Mouse (Mus musculus) fat pad, adult 2 months (tissue): Measurements from ENCODE around the gene Madcam1.

Source experiments
- DNase-seq: peaks from one replicate; pipeline ENCODE4 v3.0.0-alpha.2; 2011; ENCODE audit warnings: low read depth, low spot score; ENCODE audit errors: extremely low read depth

The Madcam1 gene

GRCm38 (mm10) chr10:79666493-79666892 is 2.1 kb downstream of the Madcam1 start:
- no peak for DNase-seq

GRCm38 (mm10) chr10:79668076-79668475 is 3.7 kb downstream of the Madcam1 start:
- DNase-seq = no peak

- DNase-seq = no peak
Measured at GRCm38 (mm10) chr10:79668771-79669575, 4.6 kb downstream of the Madcam1 start, which contains the start of gene Tpgs1. Gene Tpgs1 (plus strand): TSS chr10:79669369.

DNA sequence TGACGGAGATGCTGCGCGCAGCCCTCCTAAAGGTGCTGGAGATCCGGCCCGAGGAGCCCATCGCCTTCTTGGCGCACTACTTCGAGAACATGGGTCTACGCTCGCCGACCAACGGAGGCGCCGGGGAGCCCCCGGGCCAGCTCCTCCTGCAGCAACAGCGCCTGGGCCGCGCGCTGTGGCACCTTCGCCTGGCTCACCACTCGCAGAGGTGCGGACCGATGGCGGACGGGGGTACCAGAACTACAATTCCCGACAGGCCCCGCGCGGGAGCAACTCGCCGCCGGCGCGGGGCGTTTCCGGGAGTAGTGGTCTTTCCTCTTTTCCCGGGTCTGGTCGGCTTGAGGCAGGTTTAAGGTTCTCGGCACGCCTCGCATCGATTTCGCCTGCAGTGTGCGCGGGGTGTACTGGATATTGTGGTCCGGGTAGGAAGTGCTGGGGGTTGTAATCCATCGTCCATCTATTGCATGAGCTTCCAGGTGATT is 5.3 kb downstream of the Madcam1 start:
- no peak for DNase-seq

DNA sequence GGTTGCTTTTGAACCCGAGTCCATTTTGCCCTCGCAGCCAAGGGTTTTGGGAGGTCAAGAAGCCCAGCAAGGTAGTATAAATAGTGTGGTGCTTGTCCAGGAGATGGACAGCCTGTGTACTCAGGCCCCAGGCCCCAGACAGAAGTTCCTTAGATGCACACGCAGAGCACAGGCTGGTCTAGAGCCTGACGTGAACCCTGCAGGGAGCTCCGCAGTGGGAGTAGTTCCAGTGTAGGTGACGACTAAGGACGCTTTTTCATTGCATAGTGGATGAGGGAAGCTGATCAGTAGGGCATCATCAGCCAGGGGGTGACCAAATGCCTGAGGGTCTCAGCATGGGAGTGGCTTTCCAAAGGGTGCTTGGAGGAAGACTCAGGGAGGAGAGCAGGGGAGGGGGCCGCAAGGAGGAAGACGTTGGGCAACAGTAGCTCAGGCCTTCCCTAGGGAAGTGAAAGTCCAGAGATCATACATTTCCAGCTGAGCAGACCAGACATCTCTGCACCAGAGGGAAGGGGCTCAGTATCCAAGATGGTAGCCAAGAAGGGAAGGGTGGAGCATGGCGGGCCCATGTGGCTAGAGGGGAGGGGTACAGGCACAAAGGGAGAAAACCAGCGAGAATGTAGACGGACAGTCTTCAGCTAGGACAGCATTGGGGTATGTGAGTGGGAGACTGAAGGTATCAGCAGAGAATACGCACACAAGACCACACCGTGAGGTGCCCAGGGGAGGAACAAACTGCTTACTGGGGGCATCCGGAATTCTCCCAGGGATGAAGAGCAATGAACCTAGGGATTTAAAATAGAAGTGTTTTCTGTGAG is 5.9 kb downstream of the Madcam1 start:
- DNase-seq = no peak

- DNase-seq = no peak
Measured at GRCm38 (mm10) chr10:79671396-79672087, 7.2 kb downstream of the Madcam1 start.

DNA sequence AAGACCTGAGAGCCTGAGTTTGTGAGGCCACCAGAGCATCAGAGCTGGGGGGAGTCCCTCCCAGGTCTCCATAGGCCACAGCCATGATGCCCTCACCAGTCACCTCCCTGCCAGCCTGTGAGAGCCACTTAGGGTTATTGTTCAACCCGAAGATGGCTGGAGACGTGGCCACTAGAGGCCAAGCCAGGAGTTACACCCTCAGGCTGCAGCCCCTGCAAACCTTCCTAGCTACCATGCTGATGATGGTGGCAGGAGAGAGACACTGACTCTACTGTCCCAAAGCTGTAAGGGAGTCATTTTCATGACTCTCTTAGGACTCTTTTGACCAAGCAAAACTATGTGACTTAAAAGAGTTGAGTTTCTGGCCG is 7.7 kb downstream of the Madcam1 start:
- no peak for DNase-seq

DNA sequence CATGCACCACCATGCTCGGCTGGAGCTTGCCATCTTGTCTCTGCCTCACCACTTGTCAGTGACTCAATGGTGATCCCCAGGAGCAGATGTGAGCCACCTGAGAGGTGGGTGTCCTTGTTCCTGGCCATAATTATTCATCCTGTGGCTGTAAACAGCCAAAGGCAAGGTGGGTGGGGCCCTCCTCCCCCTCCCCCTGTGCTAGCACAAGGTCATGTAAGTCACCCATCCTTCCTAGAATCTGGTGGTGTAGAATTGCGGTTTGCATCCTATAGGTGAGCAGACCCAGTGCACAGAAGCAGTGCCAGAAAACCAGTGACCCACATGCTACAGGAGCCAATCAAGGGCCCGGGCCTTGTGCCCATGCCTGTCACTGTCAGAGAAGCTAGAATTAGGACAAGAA is 8.7 kb downstream of the Madcam1 start:
- no peak for DNase-seq

DNA sequence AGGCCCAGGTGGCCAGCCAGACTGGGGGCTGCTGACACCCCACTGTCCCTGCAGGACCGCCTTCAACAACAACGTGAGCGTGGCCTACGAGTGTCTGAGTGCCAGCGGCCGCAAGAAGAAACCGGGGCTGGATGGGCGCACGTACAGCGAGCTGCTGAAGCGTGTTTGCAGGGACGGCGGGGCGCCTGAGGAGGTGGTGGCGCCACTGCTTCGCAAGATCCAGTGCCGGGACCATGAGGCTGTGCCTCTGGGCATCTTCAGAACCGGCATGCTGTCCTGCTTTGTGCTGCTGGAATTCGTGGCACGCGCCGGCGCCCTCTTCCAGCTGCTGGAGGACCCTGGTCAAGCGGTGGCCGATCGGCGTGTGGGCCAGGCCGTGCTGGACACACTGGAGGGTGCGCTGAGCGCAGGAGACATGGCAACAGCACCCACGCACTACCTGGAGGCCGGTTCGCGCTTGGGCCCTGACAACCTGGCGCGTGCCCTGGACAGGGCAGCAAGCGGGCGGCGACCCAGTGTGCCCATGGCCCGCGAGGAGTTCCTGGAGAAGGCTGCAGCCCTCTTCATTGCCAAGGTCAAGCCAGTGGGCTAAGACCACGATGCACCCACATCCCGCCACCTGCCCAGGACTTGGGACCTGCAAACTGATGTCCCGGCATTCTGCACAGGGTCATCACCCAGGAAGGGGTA is 11.1 kb downstream of the Madcam1 start:
- DNase-seq = no peak

- no peak for DNase-seq
Measured at GRCm38 (mm10) chr10:79680606-79681495, 16.5 kb downstream of the Madcam1 start.

DNA sequence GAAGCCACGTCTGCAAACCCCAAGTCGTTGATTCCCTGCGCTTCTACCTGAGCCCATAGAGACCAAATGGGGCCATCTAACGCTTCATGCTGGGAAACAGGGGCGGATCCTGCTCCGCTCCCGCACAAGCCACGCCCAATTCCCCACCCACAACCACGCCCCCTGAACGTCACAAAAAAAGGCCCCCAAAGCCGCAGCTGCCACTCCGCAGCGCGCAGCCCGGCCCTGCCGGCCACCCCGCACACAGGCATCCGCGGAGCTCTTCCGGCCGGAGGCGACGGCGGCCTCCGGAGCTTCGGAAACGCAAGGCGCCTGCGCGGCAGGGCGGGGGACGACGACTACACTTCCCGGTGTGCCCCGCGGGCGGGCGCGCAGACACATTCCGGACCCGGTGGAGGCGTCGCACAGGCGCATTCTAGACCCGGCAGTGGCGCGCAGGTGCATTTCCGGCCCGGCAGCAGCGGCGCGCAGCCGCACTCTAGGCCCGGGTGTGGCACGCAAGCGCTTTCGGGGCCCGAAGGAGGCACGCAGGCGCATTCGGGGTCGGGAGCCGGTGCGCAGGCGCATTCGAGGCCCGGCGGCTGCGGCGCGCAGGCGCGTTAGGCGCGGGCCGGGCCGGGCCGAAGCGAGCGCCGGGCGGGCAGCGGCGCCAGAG is 17.4 kb downstream of the Madcam1 start, which contains the start of gene Cdc34:
Gene Cdc34 (plus strand): TSS at position 605 of the 655 bp plus-strand sequence.
- DNase-seq = no peak

GRCm38 (mm10) chr10:79682551-79682915 is 18.2 kb downstream of the Madcam1 start:
- DNase-seq = no peak

DNA sequence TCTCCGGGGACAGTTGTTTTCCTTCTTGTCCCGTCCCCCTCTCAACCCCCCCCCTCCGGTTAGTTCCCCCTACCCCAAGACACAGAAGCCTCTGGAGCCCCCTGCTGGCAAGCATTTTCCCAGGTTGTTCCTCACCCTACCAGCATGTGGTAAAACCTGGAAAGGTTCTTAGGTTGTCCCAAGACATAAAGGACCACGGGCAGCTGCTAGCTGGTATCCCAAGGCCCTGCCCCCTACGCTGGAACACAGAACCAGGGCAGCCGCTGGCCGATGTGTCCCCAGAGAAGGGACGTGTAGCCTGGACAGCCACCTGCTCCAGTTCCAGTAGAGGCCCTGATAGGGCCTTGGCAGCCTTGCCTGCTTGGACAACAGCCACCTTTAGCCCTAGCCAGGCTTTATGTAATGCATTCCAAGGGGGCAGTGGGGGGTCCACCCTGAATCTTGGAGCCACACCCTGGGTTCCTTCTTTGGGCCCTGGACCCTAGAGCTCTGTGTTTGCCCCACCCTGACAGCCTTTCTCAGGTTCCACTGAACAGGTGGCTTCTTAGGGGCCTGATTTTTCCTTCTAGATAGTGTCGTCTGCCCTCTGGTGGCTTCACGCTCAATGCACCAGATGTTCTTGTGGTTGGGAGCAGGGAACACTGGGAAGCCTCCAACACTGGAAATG is 18.7 kb downstream of the Madcam1 start:
- no peak for DNase-seq

DNA sequence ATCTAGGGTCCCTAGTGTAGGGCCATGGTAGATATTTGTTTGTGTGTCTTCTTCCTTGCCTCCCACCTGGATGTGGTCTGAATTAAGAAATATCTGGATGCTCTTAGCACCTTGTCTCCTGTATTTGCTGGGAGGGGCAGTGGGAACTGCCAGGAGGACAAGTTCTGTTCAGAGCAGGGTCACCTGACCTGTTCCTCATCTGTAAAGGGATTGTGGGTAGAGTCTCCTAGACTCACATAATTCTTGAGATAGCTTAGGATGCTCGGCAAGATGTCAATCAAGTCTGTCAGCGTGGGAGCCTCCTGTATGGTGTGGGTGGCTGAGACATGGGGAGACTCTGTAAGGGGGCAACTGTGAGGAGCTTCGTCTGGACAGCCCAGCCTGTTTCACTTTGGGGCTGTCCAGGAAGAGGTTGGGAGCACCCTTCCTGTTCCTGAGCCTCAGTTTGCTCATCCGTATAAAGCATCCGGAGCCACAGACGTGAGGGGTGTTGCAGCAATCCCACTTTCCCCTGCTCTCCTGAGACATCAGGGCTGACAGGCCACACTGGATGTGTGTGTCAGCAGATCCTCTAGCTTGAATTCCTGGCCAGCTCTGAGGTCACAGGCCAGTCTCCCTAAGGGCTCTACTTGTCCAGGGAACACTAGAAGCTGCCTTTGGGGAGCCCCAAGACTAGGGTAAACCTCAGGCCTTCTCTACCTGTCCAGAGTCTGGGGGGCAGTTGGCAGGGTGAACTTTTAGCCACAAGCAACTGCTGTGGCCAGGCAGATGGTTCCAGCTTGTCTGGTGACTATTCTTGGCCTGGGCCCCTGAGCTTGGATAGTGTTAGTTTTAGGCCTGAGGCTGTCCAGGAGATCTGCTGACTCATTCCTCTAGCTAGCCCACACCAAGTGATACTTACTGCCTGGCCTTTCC is 19.6 kb downstream of the Madcam1 start:
- no peak for DNase-seq

DNA sequence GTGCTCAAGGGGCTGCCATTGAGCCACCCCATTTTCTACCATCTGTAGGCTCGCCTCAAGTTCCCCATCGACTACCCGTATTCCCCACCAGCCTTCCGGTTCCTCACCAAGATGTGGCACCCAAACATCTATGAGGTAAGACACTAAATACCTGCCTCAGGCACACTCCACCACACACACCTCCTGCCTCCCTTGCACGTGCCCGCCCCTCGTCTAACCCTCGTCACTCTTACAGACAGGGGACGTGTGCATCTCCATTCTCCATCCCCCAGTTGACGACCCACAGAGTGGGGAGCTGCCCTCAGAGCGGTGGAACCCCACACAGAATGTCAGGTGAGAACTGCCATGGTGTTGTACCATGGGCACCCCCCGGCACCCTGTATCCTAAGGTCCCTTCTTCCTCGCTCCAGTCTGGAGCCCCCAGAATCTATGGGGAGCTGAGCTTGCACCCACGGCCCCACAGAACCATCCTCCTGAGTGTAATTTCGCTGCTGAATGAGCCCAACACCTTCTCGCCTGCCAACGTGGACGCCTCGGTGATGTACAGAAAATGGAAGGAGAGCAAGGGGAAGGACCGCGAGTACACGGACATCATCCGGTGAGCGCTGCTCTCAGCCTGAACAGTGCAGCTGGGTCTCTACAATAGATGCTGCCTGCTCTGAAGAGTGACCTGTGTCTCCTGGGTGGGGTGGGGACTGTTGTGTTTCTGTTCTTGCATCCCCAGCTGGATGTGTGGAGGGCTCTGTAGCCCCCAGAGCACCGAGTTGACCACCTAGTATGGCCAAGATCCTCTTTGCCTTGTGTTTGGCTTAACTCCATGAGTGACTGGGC is 20.6 kb downstream of the Madcam1 start:
- no peak for DNase-seq

DNA sequence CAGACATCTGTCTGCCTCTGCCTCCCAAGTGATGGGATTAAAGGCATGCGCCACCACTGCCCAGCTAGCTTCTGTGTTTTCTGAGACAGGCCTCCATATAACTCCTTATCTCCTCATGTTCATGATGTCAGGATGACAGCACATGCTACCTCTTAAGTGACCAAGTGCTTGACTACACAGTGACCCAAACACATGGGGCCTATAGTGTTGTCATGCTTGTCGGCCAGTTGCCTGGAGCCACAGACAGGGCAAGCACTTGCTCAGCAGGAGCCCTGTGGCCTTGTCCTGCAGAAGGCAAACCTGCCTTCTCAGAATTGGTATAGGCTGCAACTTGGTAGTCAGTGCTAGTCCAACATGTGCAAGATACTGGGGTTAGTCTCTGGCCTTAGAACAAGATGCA is 21.9 kb downstream of the Madcam1 start:
- DNase-seq = no peak

DNA sequence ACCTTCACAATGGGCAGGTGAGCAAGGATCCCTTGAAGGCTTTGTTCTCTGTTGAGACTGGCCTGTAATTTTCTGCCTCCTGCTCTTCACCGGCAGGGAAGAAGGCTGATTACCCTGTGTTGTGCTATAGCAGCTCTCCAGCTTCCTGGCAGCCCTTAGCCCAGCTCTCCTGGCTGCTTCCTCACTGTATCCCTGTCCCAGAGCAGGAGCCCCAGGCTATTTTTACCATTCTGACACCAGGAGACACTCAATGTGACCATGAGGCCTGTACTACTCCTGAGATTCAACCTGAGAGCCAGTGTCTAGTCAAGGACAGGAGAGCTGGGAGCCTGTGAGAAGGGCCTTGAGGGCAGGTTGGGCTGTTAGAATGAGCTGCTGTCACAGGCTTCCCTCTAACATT is 22.3 kb downstream of the Madcam1 start:
- no peak for DNase-seq
